Mouse (Mus musculus) C2C12 (cell line): Measurements from ENCODE around the gene Brca1. TPM values are rescaled to one million over a fixed set of nuclear protein-coding genes. Genes with fewer than 3 reads are reported as not detected.

Source experiments
- H3K27me3 ChIP-seq: one replicate; pipeline ENCODE4 v1.6.1; 2011; ENCODE audit not compliant: control insufficient read depth, insufficient read depth, insufficient read length
- H3K36me3 ChIP-seq: one replicate; pipeline ENCODE4 v1.6.1; 2011; ENCODE audit not compliant: control insufficient read depth, insufficient read depth
- H3K4me3 ChIP-seq: one replicate; pipeline ENCODE4 v1.5.1; 2011; ENCODE audit warnings: mild to moderate bottlenecking, control low read depth; ENCODE audit not compliant: poor library complexity, insufficient read depth, severe bottlenecking
- H3K79me2 ChIP-seq: one replicate; pipeline ENCODE4 v1.6.1; 2011; ENCODE audit not compliant: control insufficient read depth, insufficient read depth
- H3K79me3 ChIP-seq: one replicate; pipeline ENCODE4 v1.6.1; 2011; ENCODE audit warnings: low read depth, control low read depth
- H3ac ChIP-seq: one replicate; pipeline ENCODE3; 2011; ENCODE audit warnings: low read depth; ENCODE audit not compliant: control insufficient read depth, insufficient read length
- CEBPB ChIP-seq: IDR thresholded peaks from one replicate; pipeline ENCODE4 v1.6.1; 2011; ENCODE audit warnings: low read depth, mild to moderate bottlenecking, control low read depth, moderate library complexity
- CTCF ChIP-seq: IDR thresholded peaks from one replicate; pipeline ENCODE4 v1.5.1; 2011; ENCODE audit not compliant: control insufficient read depth, insufficient read depth, insufficient read length
- FOSL1 ChIP-seq: IDR thresholded peaks from one replicate; pipeline ENCODE4 v1.8.0; 2011; ENCODE audit warnings: mild to moderate bottlenecking, low read length; ENCODE audit not compliant: poor library complexity, insufficient read depth, severe bottlenecking
- MAX ChIP-seq: IDR thresholded peaks from one replicate; pipeline ENCODE4 v1.6.1; 2011; ENCODE audit warnings: mild to moderate bottlenecking, control low read depth
- MYOD1 ChIP-seq: IDR thresholded peaks from one replicate; pipeline ENCODE4 v1.6.1; 2011; ENCODE audit warnings: low read depth; ENCODE audit not compliant: control insufficient read depth, insufficient read length
- MYOG ChIP-seq: IDR thresholded peaks from one replicate; pipeline ENCODE4 v1.6.1; 2011; ENCODE audit not compliant: control insufficient read depth, insufficient read length; ENCODE audit errors: extremely low read depth
- USF1 ChIP-seq: IDR thresholded peaks from one replicate; pipeline ENCODE4 v1.6.1; 2011; ENCODE audit warnings: low read depth, mild to moderate bottlenecking, control low read depth, moderate library complexity
- polyA plus RNA-seq: library from polyadenylated mRNA; unstranded; fragments of >200 nt; fragmentation: generic; extraction: Trizol; gene quantifications from one replicate; pipeline ENCODE4 v1.2.1, GENCODE M21; 2012; ENCODE audit warnings: missing spikeins

The Brca1 gene
- polyA plus RNA-seq, 1 experiment, result 5.2 TPM

DNA sequence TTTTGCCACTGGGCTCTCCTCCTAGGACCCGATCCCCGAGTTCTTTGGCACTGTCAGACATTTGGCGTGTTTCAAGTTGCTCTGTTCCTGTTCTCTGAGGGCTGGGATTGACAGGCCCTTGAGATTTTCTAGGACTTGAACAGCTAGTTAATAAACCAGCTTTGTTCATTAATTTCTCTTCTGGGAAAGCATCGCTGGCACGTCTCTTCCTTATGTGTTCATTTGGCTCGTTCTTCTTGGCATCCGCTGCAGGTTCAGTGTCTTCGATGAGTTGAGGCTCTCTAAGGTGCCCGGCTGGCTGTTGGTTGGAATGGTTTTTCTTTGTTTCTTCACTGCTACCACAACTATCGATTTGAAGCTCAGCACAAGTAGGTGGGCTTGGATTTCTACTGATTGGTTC, 26.7 kb downstream of the Brca1 start:
- peaks cover 89% of the 10 kb centered on the region for H3K36me3 ChIP-seq
- H3K79me3 ChIP-seq, result no peaks in the 10 kb centered on the region
- no peaks in the 10 kb centered on the region for H3K79me2 ChIP-seq
- TF ChIP-seq MYOD1 (no peak), FOSL1 (no peak), MYOG (no peak), USF1 (no peak), CEBPB (no peak), MAX (no peak), CTCF (no peak)
- H3K4me3 ChIP-seq, result no peak overlapping the region
- H3K27me3 ChIP-seq, result no peaks in the 10 kb centered on the region
- H3ac ChIP-seq, result no peak overlapping the region

DNA sequence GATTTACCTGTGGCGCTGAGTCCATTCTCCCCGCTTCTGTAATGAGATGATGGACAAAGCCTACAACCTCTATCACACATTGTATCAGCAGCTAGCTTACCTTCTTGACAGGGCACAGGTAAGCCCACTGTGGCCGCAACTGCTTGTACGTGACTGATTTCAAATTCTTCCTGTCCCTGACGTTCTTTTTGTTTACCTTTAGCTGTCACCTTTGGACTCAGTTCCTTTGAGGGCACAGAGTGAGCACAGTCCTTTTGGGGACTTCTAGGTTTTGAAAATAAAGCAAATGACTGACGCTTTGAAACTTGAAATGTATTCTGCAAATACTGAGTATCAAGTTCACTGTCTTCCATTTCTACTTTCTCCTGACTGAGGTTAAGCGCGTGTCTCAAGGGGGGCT, 27.3 kb downstream of the Brca1 start:
- no peaks in the 10 kb centered on the region for H3K79me3 ChIP-seq
- H3K4me3 ChIP-seq, result no peak overlapping the region
- H3ac ChIP-seq, result no peak overlapping the region
- peaks cover 83% of the 10 kb centered on the region for H3K36me3 ChIP-seq
- TF ChIP-seq MYOD1, result no peak
- no peak for TF ChIP-seq USF1
- no peaks in the 10 kb centered on the region for H3K79me2 ChIP-seq
- no peaks in the 10 kb centered on the region for H3K27me3 ChIP-seq

DNA sequence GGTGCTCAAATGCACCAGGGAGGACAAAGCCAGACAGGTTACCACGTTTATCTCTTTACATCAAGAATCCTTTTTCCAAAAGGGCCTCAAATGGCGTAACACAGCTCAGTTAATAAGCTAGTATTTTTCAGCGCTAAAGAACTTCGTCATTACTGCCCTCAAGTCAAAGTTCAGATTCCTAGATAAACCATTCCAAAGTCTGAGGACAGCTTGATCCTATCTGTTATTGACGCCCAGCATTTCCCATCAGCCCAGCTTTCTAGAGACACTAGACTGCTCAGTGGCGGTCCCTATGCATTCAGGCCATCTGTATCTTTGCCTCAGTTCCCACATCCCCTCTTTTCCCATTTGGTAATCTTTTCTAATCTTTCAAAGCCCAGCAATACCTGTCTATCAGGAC, 32.4 kb downstream of the Brca1 start:
- H3K4me3 ChIP-seq, result no peak overlapping the region
- peaks cover 74% of the 10 kb centered on the region for H3K36me3 ChIP-seq
- H3K27me3 ChIP-seq, result no peaks in the 10 kb centered on the region
- no peaks in the 10 kb centered on the region for H3K79me3 ChIP-seq
- no peaks in the 10 kb centered on the region for H3K79me2 ChIP-seq
- TF ChIP-seq MAX, result no peak
- no peak for TF ChIP-seq CEBPB
- TF ChIP-seq FOSL1, result no peak
- no peak for TF ChIP-seq CTCF
- no peak for TF ChIP-seq MYOG
- no peak for TF ChIP-seq MYOD1
- TF ChIP-seq USF1, result no peak
- no peak overlapping the region for H3ac ChIP-seq

DNA sequence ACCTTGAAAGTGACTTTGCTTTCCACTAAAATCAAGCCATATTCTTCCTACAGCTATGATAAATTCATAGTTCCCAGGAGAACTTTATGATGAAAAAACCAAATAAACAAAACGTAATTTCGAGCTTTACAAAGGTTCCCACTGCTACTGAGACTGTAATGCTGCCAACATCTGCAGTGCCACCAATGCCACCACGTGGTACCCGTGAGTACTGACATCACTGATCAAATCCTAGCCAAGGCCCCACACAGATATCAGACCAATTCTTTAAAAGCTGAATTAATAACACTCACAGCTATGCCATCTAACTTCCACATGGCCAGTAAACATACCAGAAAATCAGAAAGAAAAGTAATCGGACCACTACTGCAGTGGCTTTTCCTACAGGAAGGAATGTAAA, 32.8 kb downstream of the Brca1 start:
- Histone ChIP-seq H3ac (no peak overlapping the region), H3K79me3 (no peaks in the 10 kb centered on the region), H3K36me3 (peaks cover 74% of the 10 kb centered on the region), H3K27me3 (no peaks in the 10 kb centered on the region), H3K4me3 (no peak overlapping the region), H3K79me2 (no peaks in the 10 kb centered on the region)
- TF ChIP-seq MYOG (no peak), USF1 (no peak), FOSL1 (no peak), MAX (no peak), MYOD1 (no peak), CEBPB (no peak), CTCF (no peak)

DNA sequence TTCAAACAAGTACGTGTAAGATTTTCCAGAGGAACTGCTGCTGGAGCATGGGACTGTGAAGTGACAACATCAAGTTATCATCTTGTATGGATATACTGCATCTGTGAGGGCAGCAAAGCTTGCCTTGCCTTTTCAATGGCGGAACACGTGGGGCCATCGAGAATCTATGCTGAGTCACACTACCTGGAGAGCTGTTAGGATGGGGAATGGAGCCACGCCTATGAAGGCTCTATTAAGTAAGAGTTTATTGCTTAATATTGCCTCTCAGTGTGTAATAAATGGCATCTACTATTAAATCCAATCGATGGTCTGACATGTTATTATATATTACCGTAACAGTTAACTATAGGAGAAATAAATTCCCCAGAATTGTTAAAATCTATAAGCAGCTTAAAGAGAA, 44.7 kb downstream of the Brca1 start:
- Histone ChIP-seq H3K27me3 (no peaks in the 10 kb centered on the region), H3K36me3 (peaks cover 86% of the 10 kb centered on the region), H3K79me3 (no peaks in the 10 kb centered on the region), H3ac (no peak overlapping the region), H3K79me2 (no peaks in the 10 kb centered on the region), H3K4me3 (no peak overlapping the region)
- TF ChIP-seq MYOG (no peak), CEBPB (no peak)

DNA sequence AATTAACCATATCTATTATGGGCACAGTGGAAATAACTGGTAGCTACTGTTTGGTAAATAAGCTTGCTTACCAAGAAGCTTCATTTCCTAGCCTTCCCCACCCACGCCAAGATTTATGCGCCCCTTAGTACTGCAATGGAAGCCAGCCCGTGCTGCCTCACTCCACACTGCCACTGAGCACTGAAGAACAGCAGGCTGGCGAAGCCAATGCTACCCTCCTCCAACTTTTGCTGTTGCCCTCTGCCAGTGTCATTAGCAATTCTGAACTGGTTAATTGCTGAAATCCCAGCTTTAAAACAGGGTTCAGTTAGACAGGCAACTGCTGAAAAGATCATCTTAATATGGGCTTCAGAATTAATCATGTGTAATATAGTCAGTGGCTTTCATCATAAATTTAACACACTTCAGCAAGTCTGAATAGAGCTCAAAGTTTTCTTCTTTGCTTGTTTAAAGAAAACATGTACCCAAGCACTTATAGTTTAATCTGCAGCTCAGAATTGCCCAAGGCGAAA, 45.4 kb downstream of the Brca1 start:
- Histone ChIP-seq H3K79me2 (no peaks in the 10 kb centered on the region), H3K27me3 (no peaks in the 10 kb centered on the region), H3ac (no peak overlapping the region), H3K79me3 (no peaks in the 10 kb centered on the region), H3K36me3 (peaks cover 82% of the 10 kb centered on the region), H3K4me3 (no peak overlapping the region)
- TF ChIP-seq MYOD1, result no peak
- TF ChIP-seq CTCF, result no peak
- TF ChIP-seq USF1, result no peak
- no peak for TF ChIP-seq CEBPB
- TF ChIP-seq MAX, result no peak
- TF ChIP-seq MYOG, result no peak
- no peak for TF ChIP-seq FOSL1
